Mouse (Mus musculus) small intestine, adult 2 months (tissue): ENCODE data around the gene Lamtor2.

Experiments
- CTCF ChIP-seq: fragments of 200-500 bp; IDR thresholded peaks from 2 replicates; pipeline ENCODE4 v1.5.1; 2012; ENCODE audit warnings: low read depth, mild to moderate bottlenecking, control low read depth, inconsistent platforms, low read length, moderate library complexity, mixed read lengths; ENCODE audit not compliant: insufficient replicate concordance, insufficient read length; ENCODE audit errors: extremely low read depth
- POLR2A ChIP-seq: fragments of 200-500 bp; IDR thresholded peaks from 2 replicates; pipeline ENCODE4 v1.6.1; 2012; ENCODE audit warnings: low read depth, mild to moderate bottlenecking, control low read depth, inconsistent platforms, low read length, moderate library complexity

GRCm38 (mm10) chr3:88556616-88557015, 3.7 kb upstream of the Lamtor2 start:
- TF ChIP-seq POLR2A = no peak
- no peak for TF ChIP-seq CTCF
